Mouse (Mus musculus): ENCODE measurements around the gene Lyz1.

- TF ChIP-seq CTCF (IDR thresholded peaks at IDR 0.05; ENCODE audit: low read depth) (peak; percentile 55), EP300 (optimal IDR thresholded peaks at IDR 0.05) (no peak)
These were observed 45.3 kb upstream of the Lyz1 start for GRCm38 (mm10) chr10:117337946-117338345.
